Mouse (Mus musculus): ENCODE data around the gene Nacc1. TPM values are rescaled to one million over a fixed set of nuclear protein-coding genes. Genes with fewer than 3 reads are reported as not detected.

The Nacc1 gene
- polyA plus RNA-seq, 1 experiment: 7.0 TPM

DNA sequence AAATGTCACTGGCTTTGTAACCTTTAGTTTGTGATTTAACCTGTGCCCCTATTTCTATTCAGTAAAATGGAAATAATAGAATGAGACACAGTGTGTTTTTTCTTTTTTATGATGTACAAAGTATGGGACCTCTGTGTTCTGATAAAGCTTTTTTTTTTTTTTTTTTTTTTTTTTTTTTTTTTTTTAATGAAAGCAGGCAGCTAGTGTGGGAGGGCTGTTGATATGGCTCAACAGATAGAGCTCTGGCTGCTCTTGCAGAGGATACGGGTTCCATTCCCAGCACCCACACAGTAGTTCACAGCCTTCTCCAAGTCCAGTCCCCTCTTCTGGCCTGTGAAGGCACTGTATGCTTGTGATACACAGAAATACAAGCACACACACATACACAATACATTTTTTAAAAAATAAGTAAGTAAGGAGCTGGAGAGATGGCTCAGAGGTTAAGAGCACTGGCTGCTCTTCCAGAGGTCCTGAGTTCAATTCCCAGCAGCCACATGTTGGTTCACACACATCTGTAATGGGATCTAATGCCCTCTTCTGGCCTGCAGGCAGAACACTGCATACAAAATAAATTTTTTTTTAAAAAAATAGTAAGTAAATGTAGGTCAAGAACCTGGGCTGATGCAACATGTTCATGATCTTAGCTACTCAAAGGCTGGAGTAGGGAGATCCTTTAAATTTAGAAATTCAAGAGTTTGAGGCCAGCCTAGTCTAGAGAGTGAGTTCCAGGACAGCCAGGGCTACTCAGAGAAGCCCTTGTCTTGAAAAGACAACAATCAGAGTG is 45.9 kb downstream of the Nacc1 start:
- Histone ChIP-seq H3K36me3 (ENCODE audit: control insufficient read depth) (no peaks in the 10 kb centered on the region), H3K9me3 (ENCODE audit: control insufficient read depth, low read length) (no peaks in the 10 kb centered on the region), H3K4me3 (replicated peaks) (no peak overlapping the region), H3K27me3 (ENCODE audit: control insufficient read depth) (peaks cover 19% of the 10 kb centered on the region), H3K4me1 (ENCODE audit: control insufficient read depth) (peaks cover 29% of the 10 kb centered on the region)
- no peak for TF ChIP-seq GATA1 (IDR thresholded peaks at IDR 0.05; ENCODE audit: low read length)
- no peak for TF ChIP-seq TAL1 (IDR thresholded peaks at IDR 0.05; ENCODE audit: low read length)

GRCm38 (mm10) chr8:84640617-84641294 is 46.9 kb downstream of the Nacc1 start:
- no peak overlapping the region for H3K4me3 ChIP-seq (replicated peaks)
- TF ChIP-seq TAL1 (IDR thresholded peaks at IDR 0.05; ENCODE audit: low read length) (no peak), GATA1 (IDR thresholded peaks at IDR 0.05; ENCODE audit: low read length) (no peak)

GRCm38 (mm10) chr8:84640010-84640588 is 47.6 kb downstream of the Nacc1 start:
- H3K4me3 ChIP-seq (replicated peaks): peak overlapping the region; percentile 82
- H3K4me1 ChIP-seq (ENCODE audit: control insufficient read depth): peaks cover 29% of the 10 kb centered on the region
- H3K36me3 ChIP-seq (ENCODE audit: control insufficient read depth): no peaks in the 10 kb centered on the region
- TF ChIP-seq GATA1 (IDR thresholded peaks at IDR 0.05; ENCODE audit: low read length): no peak
- no peak for TF ChIP-seq TAL1 (IDR thresholded peaks at IDR 0.05; ENCODE audit: low read length)
- peaks cover 28% of the 10 kb centered on the region for H3K27me3 ChIP-seq (ENCODE audit: control insufficient read depth)
- no peaks in the 10 kb centered on the region for H3K9me3 ChIP-seq (ENCODE audit: control insufficient read depth, low read length)

More at GRCm38 (mm10) chr8:84640617-84641294, 46.9 kb downstream of the Nacc1 start:
- Histone ChIP-seq H3K9me3 (ENCODE audit: control insufficient read depth, low read length) (no peaks in the 10 kb centered on the region), H3K27me3 (ENCODE audit: control insufficient read depth) (peaks cover 28% of the 10 kb centered on the region), H3K36me3 (ENCODE audit: control insufficient read depth) (no peaks in the 10 kb centered on the region), H3K4me1 (ENCODE audit: control insufficient read depth) (peaks cover 29% of the 10 kb centered on the region)

- no peaks in the 10 kb centered on the region for H3K9me3 ChIP-seq (ENCODE audit: control insufficient read depth, low read length)
- TF ChIP-seq GATA1 (IDR thresholded peaks at IDR 0.05; ENCODE audit: low read length): no peak
- no peak for TF ChIP-seq TAL1 (IDR thresholded peaks at IDR 0.05; ENCODE audit: low read length)
Observed at GRCm38 (mm10) chr8:84639162-84640009, 48.3 kb downstream of the Nacc1 start.

DNA sequence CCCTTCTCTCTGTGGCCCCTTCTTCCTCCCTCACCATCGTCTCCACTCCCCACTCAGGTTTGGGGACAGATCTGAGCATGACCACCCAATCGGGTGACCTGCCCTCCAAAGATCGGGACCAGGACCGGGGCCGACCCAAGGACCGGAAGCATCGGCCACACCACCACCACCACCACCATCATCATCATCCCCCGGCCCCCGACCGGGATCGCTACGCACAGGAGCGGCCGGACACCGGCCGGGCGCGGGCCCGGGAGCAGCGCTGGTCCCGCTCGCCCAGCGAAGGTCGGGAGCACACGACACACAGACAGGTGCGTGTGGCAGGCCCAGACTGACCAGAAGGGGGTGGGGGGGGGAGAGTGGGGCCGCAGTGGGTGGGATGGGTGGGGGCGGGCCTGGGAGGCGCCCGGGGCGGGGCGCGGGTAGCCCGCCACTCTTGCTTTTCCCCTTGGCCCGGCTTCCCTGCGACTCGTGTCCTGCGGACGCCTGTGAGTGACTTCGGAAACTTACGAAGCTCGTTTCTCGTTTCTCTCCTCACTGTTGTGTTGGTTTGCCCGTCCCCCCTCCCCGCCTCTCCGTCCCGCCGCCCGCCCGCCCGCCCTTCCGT is 49.0 kb downstream of the Nacc1 start:
- peaks cover 28% of the 10 kb centered on the region for H3K27me3 ChIP-seq (ENCODE audit: control insufficient read depth)
- H3K4me1 ChIP-seq (ENCODE audit: control insufficient read depth): peaks cover 29% of the 10 kb centered on the region
- H3K36me3 ChIP-seq (ENCODE audit: control insufficient read depth): no peaks in the 10 kb centered on the region
- H3K4me3 ChIP-seq (replicated peaks): peak overlapping the region; percentile 82
- TF ChIP-seq GATA1 (IDR thresholded peaks at IDR 0.05; ENCODE audit: low read length) (no peak), TAL1 (IDR thresholded peaks at IDR 0.05; ENCODE audit: low read length) (no peak)
- no peaks in the 10 kb centered on the region for H3K9me3 ChIP-seq (ENCODE audit: control insufficient read depth, low read length)

More at GRCm38 (mm10) chr8:84639162-84640009, 48.3 kb downstream of the Nacc1 start:
- Histone ChIP-seq H3K4me3 (replicated peaks) (peak overlapping the region; percentile 82), H3K4me1 (ENCODE audit: control insufficient read depth) (peaks cover 29% of the 10 kb centered on the region), H3K36me3 (ENCODE audit: control insufficient read depth) (no peaks in the 10 kb centered on the region), H3K27me3 (ENCODE audit: control insufficient read depth) (peaks cover 28% of the 10 kb centered on the region)

- H3K27me3 ChIP-seq (ENCODE audit: control insufficient read depth): peaks cover 28% of the 10 kb centered on the region
- peak overlapping the region; percentile 82 for H3K4me3 ChIP-seq (replicated peaks)
- H3K4me1 ChIP-seq (ENCODE audit: control insufficient read depth): peaks cover 29% of the 10 kb centered on the region
- H3K36me3 ChIP-seq (ENCODE audit: control insufficient read depth): no peaks in the 10 kb centered on the region
- no peaks in the 10 kb centered on the region for H3K9me3 ChIP-seq (ENCODE audit: control insufficient read depth, low read length)
- TF ChIP-seq TAL1 (IDR thresholded peaks at IDR 0.05; ENCODE audit: low read length) (no peak), GATA1 (IDR thresholded peaks at IDR 0.05; ENCODE audit: low read length) (no peak)
Observed at GRCm38 (mm10) chr8:84637946-84638554, 49.6 kb downstream of the Nacc1 start.

- peaks cover 16% of the 10 kb centered on the region for H3K4me1 ChIP-seq (ENCODE audit: control insufficient read depth)
- H3K36me3 ChIP-seq (ENCODE audit: control insufficient read depth): no peaks in the 10 kb centered on the region
- no peak overlapping the region for H3K4me3 ChIP-seq (replicated peaks)
- no peak for TF ChIP-seq TAL1 (IDR thresholded peaks at IDR 0.05; ENCODE audit: low read length)
- no peak for TF ChIP-seq GATA1 (IDR thresholded peaks at IDR 0.05; ENCODE audit: low read length)
- H3K9me3 ChIP-seq (ENCODE audit: control insufficient read depth, low read length): no peaks in the 10 kb centered on the region
- H3K27me3 ChIP-seq (ENCODE audit: control insufficient read depth): peaks cover 28% of the 10 kb centered on the region
Observed at GRCm38 (mm10) chr8:84636051-84636691, 51.5 kb downstream of the Nacc1 start.
